Mouse (Mus musculus): Measurements from ENCODE around the gene Mkln1. TPM values are rescaled to one million over a fixed set of nuclear protein-coding genes. Genes with fewer than 3 reads are reported as not detected.
A peak's percentile ranks its signal among the peaks of the same experiment; 100 is the strongest.

The Mkln1 gene
- polyA plus RNA-seq, 2 experiments, result 39.4 to 133 TPM

GRCm38 (mm10) chr6:31517681-31518337 lies 119.3 kb downstream of the Mkln1 start:
- ATAC-seq (ENCODE audit: insufficient read depth), result no peak
- H3K4me3 ChIP-seq (ENCODE audit: insufficient read depth in 1 of 2, low read depth in 2 of 2, low read length in 2 of 2), result no peak overlapping the region
- no peak overlapping the region; the same call in none of the 2 replicates for H3K4me2 ChIP-seq (ENCODE audit: low read depth)
- DNase-seq (ENCODE audit: low read depth in 3 of 3, low spot score in 3 of 3), result no peak
- H3K9ac ChIP-seq (replicated peaks), result no peak overlapping the region
- peaks cover 23 to 37% of the 10 kb centered on the region in 2 experiments for H3K4me1 ChIP-seq (replicated peaks; ENCODE audit: control insufficient read depth in 2 of 2, insufficient read depth in 2 of 2, low read length in 1 of 2)
- H3K27ac ChIP-seq, result peak overlapping the region; percentile 46
- TF ChIP-seq EP300 (IDR thresholded peaks at IDR 0.05; ENCODE audit: low read depth) (no peak), CTCF (IDR thresholded peaks at IDR 0.05; ENCODE audit: low read depth) (no peak)
- no peaks in the 10 kb centered on the region for H3K9me3 ChIP-seq (ENCODE audit: control insufficient read depth, low read length)
- H3K36me3 ChIP-seq (replicated peaks; ENCODE audit: control insufficient read depth, insufficient read depth, low read depth), result peaks cover 2% of the 10 kb centered on the region
- H3K27me3 ChIP-seq (ENCODE audit: control insufficient read depth, insufficient read depth, low read length), result no peaks in the 10 kb centered on the region
- WGBS (ENCODE audit: insufficient replicate concordance), result 63% methylated on average over 9 of the region's 9 CpGs

- H3K27ac ChIP-seq, result peak overlapping the region; percentile 46
- DNase-seq (ENCODE audit: low read depth in 3 of 3, low spot score in 3 of 3), result no peak
- H3K9ac ChIP-seq (replicated peaks), result no peak overlapping the region
- peaks cover under 1% of the 10 kb centered on the region for H3K36me3 ChIP-seq (replicated peaks; ENCODE audit: control insufficient read depth, insufficient read depth, low read depth)
- WGBS (ENCODE audit: insufficient replicate concordance), result 51% methylated on average over 2 of the region's 2 CpGs
- H3K27me3 ChIP-seq (ENCODE audit: control insufficient read depth, insufficient read depth, low read length), result no peaks in the 10 kb centered on the region
- TF ChIP-seq CTCF (IDR thresholded peaks at IDR 0.05; ENCODE audit: low read depth), result no peak
- no peak for TF ChIP-seq EP300 (IDR thresholded peaks at IDR 0.05; ENCODE audit: low read depth)
- no peak overlapping the region; the same call in 1 of the 2 replicates for H3K4me2 ChIP-seq (ENCODE audit: low read depth)
- no peak overlapping the region for H3K4me3 ChIP-seq (ENCODE audit: insufficient read depth in 1 of 2, low read depth in 2 of 2, low read length in 2 of 2)
- no peaks in the 10 kb centered on the region for H3K9me3 ChIP-seq (ENCODE audit: control insufficient read depth, low read length)
- no peak for ATAC-seq (ENCODE audit: insufficient read depth)
- H3K4me1 ChIP-seq (replicated peaks; ENCODE audit: control insufficient read depth in 2 of 2, insufficient read depth in 2 of 2, low read length in 1 of 2), result peaks cover 23 to 34% of the 10 kb centered on the region in 2 experiments
Measured at GRCm38 (mm10) chr6:31518338-31518698, 119.8 kb downstream of the Mkln1 start.

GRCm38 (mm10) chr6:31519001-31519471 lies 120.5 kb downstream of the Mkln1 start:
- TF ChIP-seq CTCF (IDR thresholded peaks at IDR 0.05; ENCODE audit: low read depth), result peak; percentile 87
- TF ChIP-seq EP300 (IDR thresholded peaks at IDR 0.05; ENCODE audit: low read depth), result peak; percentile 82
- H3K4me1 ChIP-seq (replicated peaks; ENCODE audit: control insufficient read depth in 2 of 2, insufficient read depth in 2 of 2, low read length in 1 of 2), result peaks cover 23 to 32% of the 10 kb centered on the region in 2 experiments
- no peak overlapping the region for H3K9ac ChIP-seq (replicated peaks)
- H3K27me3 ChIP-seq (ENCODE audit: control insufficient read depth, insufficient read depth, low read length), result no peaks in the 10 kb centered on the region
- no peaks in the 10 kb centered on the region; the same call in 1 of the 2 replicates for H3K36me3 ChIP-seq (replicated peaks; ENCODE audit: control insufficient read depth, insufficient read depth, low read depth)
- no peaks in the 10 kb centered on the region for H3K9me3 ChIP-seq (ENCODE audit: control insufficient read depth, low read length)
- WGBS (ENCODE audit: insufficient replicate concordance), result 26% methylated on average over 8 of the region's 8 CpGs
- ATAC-seq (ENCODE audit: insufficient read depth), result peak; percentile 89
- H3K4me2 ChIP-seq (ENCODE audit: low read depth), result peak overlapping the region; percentile 20; the same call in 1 of the 2 replicates
- H3K27ac ChIP-seq, result peak overlapping the region; percentile 46
- peak; percentile 46 to 64 (median 58) for DNase-seq (ENCODE audit: low read depth in 3 of 3, low spot score in 3 of 3)
- H3K4me3 ChIP-seq (ENCODE audit: insufficient read depth in 1 of 2, low read depth in 2 of 2, low read length in 2 of 2), result no peak overlapping the region

- TF ChIP-seq CTCF (IDR thresholded peaks at IDR 0.05; ENCODE audit: low read depth) (no peak), EP300 (IDR thresholded peaks at IDR 0.05; ENCODE audit: low read depth) (no peak)
- WGBS (ENCODE audit: insufficient replicate concordance), result 74% methylated on average over 7 of the region's 7 CpGs
- Histone ChIP-seq H3K4me1 (replicated peaks; ENCODE audit: control insufficient read depth in 2 of 2, insufficient read depth in 2 of 2, low read length in 1 of 2) (peaks cover 23 to 32% of the 10 kb centered on the region in 2 experiments), H3K4me3 (ENCODE audit: insufficient read depth in 1 of 2, low read depth in 2 of 2, low read length in 2 of 2) (no peak overlapping the region), H3K9ac (replicated peaks) (no peak overlapping the region), H3K9me3 (ENCODE audit: control insufficient read depth, low read length) (no peaks in the 10 kb centered on the region), H3K36me3 (replicated peaks; ENCODE audit: control insufficient read depth, insufficient read depth, low read depth) (no peaks in the 10 kb centered on the region; the same call in 1 of the 2 replicates), H3K27ac (no peak overlapping the region), H3K27me3 (ENCODE audit: control insufficient read depth, insufficient read depth, low read length) (no peaks in the 10 kb centered on the region), H3K4me2 (ENCODE audit: low read depth) (no peak overlapping the region)
- no peak for ATAC-seq (ENCODE audit: insufficient read depth)
- DNase-seq (ENCODE audit: low read depth in 3 of 3, low spot score in 3 of 3), result no peak
Measured at GRCm38 (mm10) chr6:31520486-31521215, 122.1 kb downstream of the Mkln1 start.

Measured in liver, embryonic 14.5 days (tissue).